Mouse (Mus musculus) limb, embryonic 15.5 days (tissue): Measurements from ENCODE around the gene Dnajc22. TPM values are rescaled to one million over a fixed set of nuclear protein-coding genes. Genes with fewer than 3 reads are reported as not detected.
A peak's percentile ranks its signal among the peaks of the same experiment; 100 is the strongest.
"Not testable (repeated sequence)": the region's sequence is repeated elsewhere in the genome, so short reads cannot be mapped to it uniquely, and the experiment has no call there.

Experiments
- ATAC-seq: fragments of 200-750 bp; cut with Nextera tagmentation; 2 replicates; pipeline ENCODE4 v1.8.0; 2017; ENCODE audit warnings: low read depth, moderate TSS enrichment; ENCODE audit not compliant: insufficient number of reproducible peaks, low FRiP score, low TSS enrichment
- H3K27ac ChIP-seq: fragments of 300-500 bp; sonication (generic); 2 replicates; pipeline ENCODE4 v1.5.1; 2015; ENCODE audit warnings: moderate library complexity, mild to moderate bottlenecking, inconsistent platforms
- H3K27me3 ChIP-seq: fragments of 300-500 bp; sonication (generic); 2 replicates; pipeline ENCODE4 v1.6.1; 2015; ENCODE audit warnings: inconsistent platforms
- H3K36me3 ChIP-seq: fragments of 300-500 bp; sonication (generic); 2 replicates; pipeline ENCODE4 v1.6.1; 2015; ENCODE audit warnings: inconsistent platforms
- H3K4me1 ChIP-seq: fragments of 300-500 bp; sonication (generic); 2 replicates; pipeline ENCODE4 v1.6.1; 2015; ENCODE audit warnings: inconsistent platforms
- H3K4me2 ChIP-seq: fragments of 300-500 bp; sonication (generic); 2 replicates; pipeline ENCODE4 v1.6.1; 2015; ENCODE audit warnings: mild to moderate bottlenecking, inconsistent platforms
- H3K4me3 ChIP-seq: fragments of 300-500 bp; sonication (generic); 2 replicates; pipeline ENCODE4 v1.5.1; 2015; ENCODE audit warnings: mild to moderate bottlenecking, inconsistent platforms
- H3K9ac ChIP-seq: fragments of 300-500 bp; sonication (generic); 2 replicates; pipeline ENCODE4 v1.6.1; 2015; ENCODE audit warnings: inconsistent platforms
- H3K9me3 ChIP-seq: fragments of 300-500 bp; sonication (generic); 2 replicates; pipeline ENCODE4 v1.6.1; 2016; ENCODE audit warnings: inconsistent platforms
- WGBS: fragments of 180-500 bp; shearing (Covaris S2); methylation state at CpG from one replicate; pipeline ENCODE4 v1.1.7; 2015; 5-methylcytosine and 5-hydroxymethylcytosine counted together
- polyA plus RNA-seq: library from polyadenylated mRNA; unstranded; fragments of >200 nt; fragmentation: Nextera tagmentation; extraction: Ambion mirVana; gene quantifications from 2 replicates; pipeline ENCODE4 v1.2.1, GENCODE M21; 2015

The Dnajc22 gene
- polyA plus RNA-seq, 1 experiment from 2014 or later: 0.86 TPM

GRCm38 (mm10) chr15:99074600-99075333, 18.2 kb upstream of the Dnajc22 start:
- peak overlapping the region; percentile 89 for H3K4me2 ChIP-seq
- WGBS: under 1% methylated on average over 44 of the region's 44 CpGs
- H3K4me1 ChIP-seq: peaks cover 21% of the 10 kb centered on the region
- H3K27me3 ChIP-seq: no peaks in the 10 kb centered on the region
- H3K36me3 ChIP-seq: peaks cover 10% of the 10 kb centered on the region; the same call in 1 of the 2 replicates
- no peaks in the 10 kb centered on the region for H3K9me3 ChIP-seq
- peak; percentile 94 for ATAC-seq
- H3K9ac ChIP-seq: peak overlapping the region; percentile 55
- peak overlapping the region; percentile 61 for H3K4me3 ChIP-seq
- H3K27ac ChIP-seq: peak overlapping the region; percentile 97

GRCm38 (mm10) chr15:99076011-99076410, 17.0 kb upstream of the Dnajc22 start:
- peak overlapping the region; percentile 89 for H3K4me2 ChIP-seq
- peaks cover 21% of the 10 kb centered on the region for H3K4me1 ChIP-seq
- peak overlapping the region; percentile 61 for H3K4me3 ChIP-seq
- 99% methylated on average over 3 of the region's 3 CpGs for WGBS
- H3K27me3 ChIP-seq, H3K9me3 ChIP-seq, H3K9ac ChIP-seq, H3K27ac ChIP-seq, ATAC-seq: not testable (repeated sequence)
- peaks cover 21% of the 10 kb centered on the region; the same call in 1 of the 2 replicates for H3K36me3 ChIP-seq

DNA sequence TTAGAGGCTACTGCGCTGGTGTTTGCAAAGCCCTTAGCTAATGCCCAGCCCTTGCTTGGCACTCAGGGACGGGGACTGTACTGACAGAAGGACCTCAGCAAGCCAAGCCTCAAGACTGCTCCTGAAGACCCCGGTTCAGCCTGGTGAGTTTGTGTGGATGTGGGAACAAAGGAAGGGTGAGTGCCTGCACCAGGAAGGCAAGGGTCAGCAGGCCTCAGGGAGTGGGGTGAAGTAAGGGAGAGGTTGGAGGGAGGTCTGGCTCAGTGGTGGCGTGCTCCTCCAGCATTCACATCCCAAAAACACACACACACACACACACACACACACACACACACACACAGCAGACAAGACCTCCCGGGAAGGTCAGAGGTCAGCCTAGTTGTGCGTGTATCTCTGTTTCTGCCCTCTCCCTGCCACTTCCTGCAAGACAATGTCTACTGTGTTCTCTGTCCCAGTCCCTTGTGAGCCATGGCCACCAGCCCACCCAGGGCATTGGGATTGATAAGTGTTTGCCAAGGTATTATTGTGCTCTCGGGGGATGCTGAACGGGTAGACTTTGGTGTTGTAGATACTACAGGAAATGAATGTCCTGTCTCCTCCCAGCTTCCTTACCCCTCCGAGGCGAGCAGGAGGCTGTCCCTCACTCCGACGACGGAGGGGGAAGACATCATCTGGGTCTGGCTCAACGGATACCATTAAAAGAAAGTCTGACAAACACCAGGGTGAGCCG, 14.6 kb upstream of the Dnajc22 start:
- Histone ChIP-seq H3K9me3 (no peaks in the 10 kb centered on the region), H3K36me3 (peaks cover 41% of the 10 kb centered on the region), H3K4me2 (no peak overlapping the region), H3K4me1 (peaks cover 21% of the 10 kb centered on the region), H3K27me3 (peaks cover 7% of the 10 kb centered on the region), H3K9ac (0 out of 2 replicates have a peak overlapping the region, but pooled peaks have one; percentile 4), H3K4me3 (no peak overlapping the region), H3K27ac (no peak overlapping the region)
- ATAC-seq: no peak
- 84% methylated on average over 15 of the region's 15 CpGs for WGBS

- 77% methylated on average over 3 of the region's 3 CpGs for WGBS
- no peaks in the 10 kb centered on the region for H3K9me3 ChIP-seq
- H3K4me2 ChIP-seq: no peak overlapping the region
- peaks cover 17% of the 10 kb centered on the region for H3K4me1 ChIP-seq
- no peak overlapping the region for H3K27ac ChIP-seq
- H3K4me3 ChIP-seq: no peak overlapping the region
- no peak overlapping the region for H3K9ac ChIP-seq
- no peak for ATAC-seq
- peaks cover 41% of the 10 kb centered on the region for H3K36me3 ChIP-seq
- peaks cover 21% of the 10 kb centered on the region for H3K27me3 ChIP-seq
These were observed 13.2 kb upstream of the Dnajc22 start for GRCm38 (mm10) chr15:99079804-99080203.

- Histone ChIP-seq H3K4me2 (no peak overlapping the region), H3K27ac (no peak overlapping the region), H3K36me3 (peaks cover 39% of the 10 kb centered on the region), H3K27me3 (peaks cover 46% of the 10 kb centered on the region), H3K9me3 (no peaks in the 10 kb centered on the region), H3K4me3 (no peak overlapping the region), H3K4me1 (peaks cover 6% of the 10 kb centered on the region; the same call in 1 of the 2 replicates), H3K9ac (no peak overlapping the region)
- WGBS: 94% methylated on average over 12 of the region's 12 CpGs
- no peak for ATAC-seq
These were observed 10.6 kb upstream of the Dnajc22 start for GRCm38 (mm10) chr15:99082322-99082721.

DNA sequence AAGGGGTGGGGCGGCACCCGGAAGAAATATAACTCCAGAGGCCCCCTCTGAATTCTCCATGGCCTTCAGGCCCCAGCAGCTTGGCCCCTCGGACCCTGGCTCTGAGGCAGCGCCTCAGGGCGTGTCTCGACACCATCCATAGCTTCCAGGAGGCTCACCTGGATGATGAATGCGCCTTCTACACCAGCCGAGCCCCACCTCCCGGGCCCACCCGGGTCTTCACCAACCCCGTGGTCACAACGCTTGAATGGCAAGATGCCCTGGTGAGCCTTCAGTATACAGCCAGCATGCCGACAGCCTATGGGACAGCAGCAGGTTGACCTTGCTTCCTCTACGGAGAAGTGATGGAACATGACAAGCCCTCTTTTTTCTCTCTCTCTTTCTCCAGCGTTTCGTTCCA, 10.1 kb upstream of the Dnajc22 start:
- ATAC-seq: no peak
- Histone ChIP-seq H3K9ac (no peak overlapping the region), H3K36me3 (peaks cover 34% of the 10 kb centered on the region), H3K4me2 (no peak overlapping the region), H3K4me3 (no peak overlapping the region), H3K27ac (no peak overlapping the region), H3K9me3 (no peaks in the 10 kb centered on the region), H3K27me3 (peaks cover 51% of the 10 kb centered on the region), H3K4me1 (peaks cover 9% of the 10 kb centered on the region)
- WGBS: 86% methylated on average over 16 of the region's 16 CpGs

GRCm38 (mm10) chr15:99083258-99083657, 9.7 kb upstream of the Dnajc22 start:
- Histone ChIP-seq H3K4me1 (peaks cover 13% of the 10 kb centered on the region), H3K9ac (no peak overlapping the region), H3K4me2 (no peak overlapping the region), H3K36me3 (peaks cover 33% of the 10 kb centered on the region), H3K9me3 (no peaks in the 10 kb centered on the region), H3K27me3 (peaks cover 56% of the 10 kb centered on the region), H3K4me3 (no peak overlapping the region), H3K27ac (no peak overlapping the region)
- 66% methylated on average over 9 of the region's 9 CpGs for WGBS
- ATAC-seq: no peak

DNA sequence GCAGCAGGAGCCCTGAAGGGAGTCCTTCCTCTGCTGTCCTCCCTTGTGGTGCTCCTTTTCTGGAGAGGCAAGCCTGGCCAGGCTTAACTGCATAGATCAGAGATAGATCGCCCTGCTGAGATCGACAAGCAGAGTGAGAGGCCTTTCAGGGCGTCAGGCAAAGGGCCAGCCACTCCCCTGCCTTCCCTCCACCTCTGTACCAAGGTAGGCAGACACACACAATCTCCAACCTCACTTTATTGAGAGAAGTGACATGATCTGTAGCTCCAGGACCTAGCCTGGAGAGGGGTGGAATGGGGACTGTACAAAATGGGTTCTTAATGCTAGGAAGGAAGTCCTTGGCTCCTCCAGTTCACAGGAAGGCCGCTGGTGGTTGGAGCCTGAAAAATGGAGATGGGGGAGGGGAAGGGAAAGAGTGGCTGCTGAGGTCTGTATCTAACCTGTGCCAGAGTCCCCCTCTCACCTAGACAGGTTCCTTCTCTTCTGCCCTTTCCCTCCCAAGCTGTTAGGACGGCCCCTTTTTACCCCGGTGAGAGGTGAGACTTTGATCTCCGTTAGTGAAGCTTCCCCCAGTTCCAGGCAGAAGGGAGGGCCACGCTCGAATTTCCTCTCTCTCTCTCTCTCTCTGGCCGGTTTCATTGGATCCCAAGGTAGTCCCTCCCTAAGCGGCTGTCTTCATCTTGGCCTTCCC, 9.0 kb upstream of the Dnajc22 start:
- H3K27me3 ChIP-seq: peaks cover 63% of the 10 kb centered on the region
- WGBS: 13% methylated on average over 11 of the region's 11 CpGs

DNA sequence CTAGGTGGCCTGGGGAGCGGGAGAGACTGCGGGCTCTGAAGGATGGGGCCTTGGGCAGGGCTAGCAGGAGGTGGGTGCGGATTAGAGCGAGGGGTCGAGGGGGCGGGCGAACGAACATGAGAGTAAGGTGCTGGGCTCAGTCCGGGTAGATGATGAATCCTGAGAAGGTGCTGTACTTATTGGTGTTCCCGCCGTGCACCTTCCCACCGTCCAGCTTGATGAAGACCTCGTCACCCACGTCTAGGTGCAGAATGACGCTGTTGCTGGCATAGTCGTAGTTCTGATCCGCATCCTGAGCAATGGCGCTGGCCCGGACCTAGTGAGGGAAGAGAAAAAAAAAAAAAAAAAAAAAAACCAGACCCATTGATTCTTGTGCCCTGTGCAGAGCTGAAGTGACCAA, 8.4 kb upstream of the Dnajc22 start:
- H3K9me3 ChIP-seq: no peaks in the 10 kb centered on the region
- no peak overlapping the region for H3K4me3 ChIP-seq
- WGBS: 16% methylated on average over 19 of the region's 19 CpGs
- H3K36me3 ChIP-seq: peaks cover 33% of the 10 kb centered on the region
- no peak overlapping the region for H3K4me2 ChIP-seq
- no peak for ATAC-seq
- peaks cover 16% of the 10 kb centered on the region for H3K4me1 ChIP-seq
- no peak overlapping the region for H3K27ac ChIP-seq
- H3K9ac ChIP-seq: no peak overlapping the region
- peaks cover 69% of the 10 kb centered on the region for H3K27me3 ChIP-seq

More for the DNA sequence above, 9.0 kb upstream of the Dnajc22 start:
- Histone ChIP-seq H3K9me3 (no peaks in the 10 kb centered on the region), H3K36me3 (peaks cover 33% of the 10 kb centered on the region), H3K9ac (no peak overlapping the region), H3K4me3 (no peak overlapping the region), H3K4me1 (peaks cover 14% of the 10 kb centered on the region), H3K4me2 (no peak overlapping the region), H3K27ac (no peak overlapping the region)
- ATAC-seq: no peak

GRCm38 (mm10) chr15:99085997-99086396, 7.0 kb upstream of the Dnajc22 start:
- WGBS: 62% methylated on average over 4 of the region's 4 CpGs
- Histone ChIP-seq H3K4me3 (no peak overlapping the region), H3K9me3 (no peaks in the 10 kb centered on the region)

GRCm38 (mm10) chr15:99087253-99088075, 5.5 kb upstream of the Dnajc22 start, which contains the start of gene C1ql4:
TSS of gene C1ql4 (minus strand) at chr15:99087817.
- Histone ChIP-seq H3K27me3 (peaks cover 95% of the 10 kb centered on the region), H3K9me3 (no peaks in the 10 kb centered on the region), H3K27ac (no peak within 1 kb of the TSS), H3K4me2 (peak within 1 kb of the TSS; percentile 49), H3K4me3 (peak within 1 kb of the TSS; percentile 32), H3K4me1 (peaks cover 16% of the 10 kb centered on the region), H3K36me3 (peaks cover 7% of the 10 kb centered on the region), H3K9ac (no peak within 1 kb of the TSS)
- no peak for ATAC-seq
- WGBS: 6% methylated on average over 58 of the region's 60 CpGs

More at GRCm38 (mm10) chr15:99085997-99086396, 7.0 kb upstream of the Dnajc22 start:
- no peak overlapping the region for H3K4me2 ChIP-seq
- peaks cover 21% of the 10 kb centered on the region for H3K36me3 ChIP-seq
- ATAC-seq: no peak
- H3K27me3 ChIP-seq: peaks cover 83% of the 10 kb centered on the region
- H3K4me1 ChIP-seq: peaks cover 16% of the 10 kb centered on the region
- no peak overlapping the region for H3K9ac ChIP-seq
- H3K27ac ChIP-seq: no peak overlapping the region
